In the genomic region with DNA sequence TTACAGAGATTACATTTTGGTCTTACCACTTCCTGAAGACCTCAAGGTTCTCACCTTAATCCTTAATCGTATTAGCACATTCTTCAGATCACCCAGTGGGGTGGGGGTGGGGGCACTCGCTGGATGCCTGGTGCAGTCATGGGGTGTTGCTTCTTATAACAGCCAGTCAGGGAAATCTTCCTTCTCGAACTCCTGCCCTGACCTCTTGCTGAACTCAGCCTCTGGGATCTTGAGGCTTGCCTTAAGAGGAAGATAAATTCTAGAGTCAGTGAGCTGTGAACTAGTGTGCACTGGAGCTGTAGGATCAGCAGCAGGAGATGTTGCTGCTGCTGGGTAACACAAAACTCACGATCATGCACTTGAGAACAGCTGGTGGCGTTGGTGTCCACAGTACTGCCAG, we compare ENCODE assay signal across 29 mouse cellular contexts.
DNase-seq lines count a peak whose midpoint lies in the region; ATAC-seq lines count a peak whose summit lies in the region.
"Had no signal": no experiment of that assay in that cellular context is flagged by ENCODE, and none has a peak within 500 bp of the region (broad histone marks: within the 10 kb centered on the region; RNA-seq: fewer than 3 reads in every experiment).

No protein-coding gene starts in this region.

- no peak overlapping the region for H3K27ac ChIP-seq in neural tube, embryonic 11.5 days (ENCODE audit: low read depth, low read length)
- H3K27ac ChIP-seq in neural tube, embryonic 15.5 days (replicated peaks): no peak overlapping the region
- H3K27ac ChIP-seq in intestine, embryonic 15.5 days: no peak overlapping the region
- H3K27ac ChIP-seq: embryonic facial prominence, embryonic 12.5 days; heart, embryonic 13.5 days; hindbrain, postnatal 0 days; left cerebral cortex, adult 2 months; limb, embryonic 15.5 days; liver, embryonic 14.5 days; midbrain, embryonic 13.5 days had no signal

- H3K4me1 ChIP-seq in neural tube, embryonic 11.5 days (ENCODE audit: control insufficient read depth, insufficient read depth, low read length): peaks cover 16% of the 10 kb centered on the region
- peaks cover 16% of the 10 kb centered on the region for H3K4me1 ChIP-seq in neural tube, embryonic 15.5 days
- peaks cover 12% of the 10 kb centered on the region for H3K4me1 ChIP-seq in intestine, embryonic 15.5 days (replicated peaks)
- H3K4me1 ChIP-seq: megakaryocyte, embryonic 14.5 days had no signal

- DNase-seq in neural tube, embryonic 11.5 days (ENCODE audit: low spot score): peak; percentile 23
- peak; percentile 23 for DNase-seq in kidney, adult 9 months
- peak; percentile 18 to 47 for DNase-seq in kidney, postnatal 25 days
- no peak for DNase-seq in left cerebral cortex, adult 9 months (ENCODE audit: low spot score in 2 of 2)
- DNase-seq in layer of hippocampus, postnatal 10 days (ENCODE audit: low spot score in 2 of 2): no peak
- DNase-seq: adrenal gland, postnatal 14 days; cerebellum, adult 2 months; cerebellum, postnatal 36 days; gastrocnemius, postnatal 14 days; heart, adult 11 months; heart, postnatal 14 days; left cerebral cortex, postnatal 4 days; lung, embryonic 14.5 days; right cerebral cortex, postnatal 25 days; spleen, adult 18-20 months; thymus, postnatal 25 days had no signal

- H3K27me3 ChIP-seq in neural tube, embryonic 11.5 days (ENCODE audit: control insufficient read depth, insufficient read depth, low read length): no peaks in the 10 kb centered on the region
- no peaks in the 10 kb centered on the region for H3K27me3 ChIP-seq in neural tube, embryonic 15.5 days (replicated peaks)
- no peaks in the 10 kb centered on the region for H3K27me3 ChIP-seq in intestine, embryonic 15.5 days (replicated peaks)
- H3K27me3 ChIP-seq: embryonic facial prominence, embryonic 12.5 days; heart, embryonic 13.5 days; limb, embryonic 15.5 days; megakaryocyte, embryonic 14.5 days; midbrain, embryonic 13.5 days had no signal

- ATAC-seq in neural tube, embryonic 11.5 days (ENCODE audit: insufficient read depth, low FRiP score, low TSS enrichment): no peak
- ATAC-seq in neural tube, embryonic 15.5 days (ENCODE audit: low FRiP score): no peak
- ATAC-seq in intestine, embryonic 15.5 days: no peak
- ATAC-seq: forebrain, embryonic 14.5 days; hindbrain, postnatal 0 days; intestine, postnatal 0 days; midbrain, embryonic 13.5 days had no signal

- no peaks in the 10 kb centered on the region for H3K36me3 ChIP-seq in neural tube, embryonic 11.5 days (ENCODE audit: control insufficient read depth, insufficient read depth, low read length)
- no peaks in the 10 kb centered on the region for H3K36me3 ChIP-seq in neural tube, embryonic 15.5 days
- no peaks in the 10 kb centered on the region for H3K36me3 ChIP-seq in intestine, embryonic 15.5 days
- H3K36me3 ChIP-seq: embryonic facial prominence, embryonic 12.5 days; heart, embryonic 13.5 days; limb, embryonic 15.5 days; midbrain, embryonic 13.5 days had no signal

- no peak overlapping the region for H3K4me3 ChIP-seq in neural tube, embryonic 11.5 days (ENCODE audit: low read depth, low read length)
- H3K4me3 ChIP-seq in neural tube, embryonic 15.5 days (replicated peaks): no peak overlapping the region
- no peak overlapping the region for H3K4me3 ChIP-seq in intestine, embryonic 15.5 days (replicated peaks)
- H3K4me3 ChIP-seq: embryonic facial prominence, embryonic 12.5 days; erythroblast, embryonic 14.5 days; heart, embryonic 13.5 days; left cerebral cortex, adult 2 months; limb, embryonic 15.5 days; megakaryocyte, embryonic 14.5 days; midbrain, embryonic 13.5 days had no signal

- WGBS in neural tube, embryonic 11.5 days: 49% methylated on average over 5 of the region's 5 CpGs
- WGBS in neural tube, embryonic 15.5 days: 60% methylated on average over 5 of the region's 5 CpGs
- 37% methylated on average over 5 of the region's 5 CpGs for WGBS in intestine, embryonic 15.5 days

- no peaks in the 10 kb centered on the region for H3K9me3 ChIP-seq in neural tube, embryonic 11.5 days (ENCODE audit: control insufficient read depth, low read length)
- no peaks in the 10 kb centered on the region for H3K9me3 ChIP-seq in neural tube, embryonic 15.5 days (replicated peaks)
- no peaks in the 10 kb centered on the region for H3K9me3 ChIP-seq in intestine, embryonic 15.5 days
- H3K9me3 ChIP-seq: embryonic facial prominence, embryonic 12.5 days; heart, embryonic 13.5 days; limb, embryonic 15.5 days; midbrain, embryonic 13.5 days had no signal

- H3K4me2 ChIP-seq in neural tube, embryonic 11.5 days (ENCODE audit: low read depth): no peak overlapping the region
- H3K4me2 ChIP-seq in neural tube, embryonic 15.5 days: no peak overlapping the region
- no peak overlapping the region for H3K4me2 ChIP-seq in intestine, embryonic 15.5 days (replicated peaks)
- H3K4me2 ChIP-seq: embryonic facial prominence, embryonic 12.5 days; heart, embryonic 13.5 days; limb, embryonic 15.5 days; lung, embryonic 14.5 days; midbrain, embryonic 13.5 days had no signal

- H3K9ac ChIP-seq in neural tube, embryonic 11.5 days (ENCODE audit: low read length): no peak overlapping the region
- no peak overlapping the region for H3K9ac ChIP-seq in neural tube, embryonic 15.5 days (replicated peaks)
- no peak overlapping the region for H3K9ac ChIP-seq in intestine, embryonic 15.5 days
- H3K9ac ChIP-seq: embryonic facial prominence, embryonic 12.5 days; heart, embryonic 13.5 days; limb, embryonic 15.5 days; liver, embryonic 14.5 days; lung, embryonic 14.5 days; midbrain, embryonic 13.5 days had no signal

Comparison
In these comparisons a context has a peak if more than half of its experiments do, and no peak if none do; other contexts are left out.
1. DNase-seq: peak in neural tube, embryonic 11.5 days (single experiment), kidney, adult 9 months (single experiment) and kidney, postnatal 25 days (2 of 2); none in left cerebral cortex, adult 9 months (0 of 2) and layer of hippocampus, postnatal 10 days (0 of 2).